Mouse (Mus musculus) heart, adult 2 months (tissue): Measurements from ENCODE around the gene Card9. TPM values are rescaled to one million over a fixed set of nuclear protein-coding genes. Genes with fewer than 3 reads are reported as not detected.
A peak's percentile ranks its signal among the peaks of the same experiment; 100 is the strongest.

ENCODE experiments used
- DNase-seq, 2 experiments: peaks; one replicate each; pipeline ENCODE4 v3.0.0; 2021
- H3K27ac ChIP-seq: fragments of 200-600 bp; 2 replicates; pipeline ENCODE4 v1.8.1; 2022
- H3K27me3 ChIP-seq: fragments of 200-500 bp; 2 replicates; pipeline ENCODE4 v1.6.1; 2012; ENCODE audit warnings: mild to moderate bottlenecking, low read length, inconsistent platforms, mixed read lengths; ENCODE audit not compliant: control insufficient read depth, insufficient read depth
- H3K36me3 ChIP-seq: fragments of 200-500 bp; 2 replicates; pipeline ENCODE4 v1.6.1; 2012; ENCODE audit warnings: low read length, inconsistent platforms; ENCODE audit not compliant: control insufficient read depth, insufficient read depth
- H3K4me1 ChIP-seq: fragments of 200-500 bp; 2 replicates; pipeline ENCODE4 v1.6.1; 2011; ENCODE audit warnings: low read length; ENCODE audit not compliant: control insufficient read depth, insufficient read depth
- H3K4me3 ChIP-seq: fragments of 200-600 bp; 2 replicates; pipeline ENCODE4 v1.8.1; 2022
- H3K79me2 ChIP-seq: fragments of 200-500 bp; replicated peaks from 2 replicates; pipeline ENCODE4 v1.6.1; 2012; ENCODE audit warnings: mild to moderate bottlenecking, inconsistent platforms, low read length, moderate library complexity, mixed read lengths; ENCODE audit not compliant: control insufficient read depth, insufficient read depth
- H3K9ac ChIP-seq: fragments of 200-500 bp; 2 replicates; pipeline ENCODE4 v1.6.1; 2012; ENCODE audit warnings: low read depth, mild to moderate bottlenecking, control low read depth, inconsistent platforms, low read length, mixed read lengths
- CTCF ChIP-seq: fragments of 200-600 bp; IDR thresholded peaks from 2 replicates; pipeline ENCODE4 v1.8.1; 2022; ENCODE audit warnings: antibody characterized with exemption, mild to moderate bottlenecking, moderate library complexity
- EP300 ChIP-seq: fragments of 200-500 bp; IDR thresholded peaks from 2 replicates; pipeline ENCODE4 v1.6.1; 2011; ENCODE audit warnings: low read depth, low read length, control low read depth; ENCODE audit not compliant: insufficient read depth
- POLR2A ChIP-seq: fragments of 200-500 bp; IDR thresholded peaks from 2 replicates; pipeline ENCODE4 v1.6.1; 2011; ENCODE audit warnings: mild to moderate bottlenecking, low read depth, low read length, control low read depth; ENCODE audit not compliant: insufficient read depth
- WGBS: fragments of 180-500 bp; shearing (Covaris S2); methylation state at CpG from one replicate; pipeline ENCODE4 v1.1.7; 2018; 5-methylcytosine and 5-hydroxymethylcytosine counted together
- intact Hi-C: fragments of 180-260 bp; cut with DNase I; formaldehyde crosslinking; loops from one replicate; pipeline ENCODE4 v1.15.1; 2025
- polyA plus RNA-seq: library from polyadenylated mRNA; depleted of rRNA; stranded (reverse); fragments of >200 nt; gene quantifications from 2 replicates; pipeline ENCODE4 v1.2.3, GENCODE M21; 2012
- total RNA-seq, 2 experiments: library from RNA; stranded (reverse); gene quantifications; 2 replicates each; pipeline ENCODE4 v1.2.3; 2021

Gene Card9
- total and polyA plus RNA-seq, 3 experiments: 1.0 to 4.1 (median 1.2) TPM

DNA sequence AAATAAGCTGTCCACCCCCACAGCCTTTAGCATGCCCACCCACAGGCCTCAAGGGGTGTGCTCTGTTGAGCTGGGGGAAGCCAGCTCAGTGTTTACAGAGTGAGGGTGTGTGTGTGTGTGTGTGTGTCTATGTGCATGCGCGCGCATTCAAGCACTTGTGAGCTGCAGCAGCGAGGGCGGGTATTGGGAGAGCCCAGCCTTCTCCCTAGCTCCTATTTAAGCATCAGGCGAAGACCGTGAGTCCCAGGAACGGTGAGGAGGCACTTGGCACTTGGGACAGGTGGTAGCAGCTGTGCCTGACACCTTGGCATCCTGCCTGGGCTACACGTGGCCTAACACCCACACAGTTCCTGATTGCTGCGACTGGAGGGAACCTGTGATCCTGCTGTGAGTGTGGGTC is 18.7 kb downstream of the Card9 start:
- Histone ChIP-seq H3K27ac (peak overlapping the region; percentile 89), H3K9ac (no peak overlapping the region; the same call in 1 of the 2 replicates), H3K79me2 (no peaks in the 10 kb centered on the region), H3K36me3 (no peaks in the 10 kb centered on the region), H3K4me1 (peaks cover 14% of the 10 kb centered on the region), H3K4me3 (peak overlapping the region; percentile 46; the same call in 1 of the 2 replicates), H3K27me3 (no peaks in the 10 kb centered on the region)
- intact Hi-C loops: no loop called here
- WGBS: 16% methylated on average over 10 of the region's 10 CpGs
- peak; percentile 75; the same call in 1 of the 2 replicates for TF ChIP-seq POLR2A
- TF ChIP-seq EP300: peak; percentile 95
- TF ChIP-seq CTCF: no peak
- peak; percentile 80 to 87 for DNase-seq

- WGBS: 21% methylated on average over 2 of the region's 2 CpGs
Observed at GRCm38 (mm10) chr2:26341510-26341981, 19.2 kb downstream of the Card9 start.

DNA sequence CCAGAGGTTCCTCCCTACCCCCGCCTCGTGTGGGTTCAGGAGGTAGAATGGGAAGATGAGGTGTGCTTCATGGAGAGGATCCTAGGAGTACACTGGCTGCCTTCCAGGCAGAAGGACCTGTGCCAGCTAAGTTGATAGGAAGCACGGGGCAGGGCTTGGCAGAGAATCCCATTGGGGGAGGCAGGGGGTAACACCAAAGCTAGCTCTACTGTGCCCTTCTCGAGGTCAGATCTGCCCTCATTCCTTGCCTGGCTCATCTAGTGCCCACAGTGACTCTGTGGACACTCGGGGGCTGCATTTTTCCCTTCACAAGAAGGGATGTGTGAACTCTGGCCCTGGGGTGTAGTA is 21.5 kb downstream of the Card9 start:
- Histone ChIP-seq H3K79me2 (no peaks in the 10 kb centered on the region), H3K4me1 (peaks cover 14% of the 10 kb centered on the region), H3K9ac (peak overlapping the region; percentile 71), H3K4me3 (peak overlapping the region; percentile 46), H3K36me3 (no peaks in the 10 kb centered on the region), H3K27me3 (no peaks in the 10 kb centered on the region), H3K27ac (peak overlapping the region; percentile 89)
- peak; percentile 79 to 85 for DNase-seq
- peak; percentile 84; the same call in 1 of the 2 replicates for TF ChIP-seq EP300
- TF ChIP-seq CTCF: no peak
- peak; percentile 91 for TF ChIP-seq POLR2A
- 28% methylated on average over 5 of the region's 5 CpGs for WGBS
- intact Hi-C loops: no loop called here

More at GRCm38 (mm10) chr2:26341510-26341981, 19.2 kb downstream of the Card9 start:
- Histone ChIP-seq H3K9ac (peak overlapping the region; percentile 71), H3K27me3 (no peaks in the 10 kb centered on the region), H3K79me2 (no peaks in the 10 kb centered on the region), H3K27ac (peak overlapping the region; percentile 89), H3K36me3 (no peaks in the 10 kb centered on the region), H3K4me1 (peaks cover 14% of the 10 kb centered on the region), H3K4me3 (peak overlapping the region; percentile 46)
- TF ChIP-seq CTCF: no peak
- TF ChIP-seq POLR2A: peak; percentile 21; the same call in 1 of the 2 replicates
- TF ChIP-seq EP300: peak; percentile 6; the same call in 1 of the 2 replicates
- intact Hi-C loops: no loop called here
- DNase-seq: peak; percentile 55 to 65

- H3K36me3 ChIP-seq: no peaks in the 10 kb centered on the region
- peaks cover 14% of the 10 kb centered on the region for H3K4me1 ChIP-seq
- DNase-seq: no peak
- H3K9ac ChIP-seq: no peak overlapping the region
- WGBS: 59% methylated on average over 9 of the region's 13 CpGs
- intact Hi-C loops: no loop called here
- H3K79me2 ChIP-seq: no peaks in the 10 kb centered on the region
- H3K27ac ChIP-seq: peak overlapping the region; percentile 1
- no peak for TF ChIP-seq CTCF
- H3K4me3 ChIP-seq: no peak overlapping the region
- no peaks in the 10 kb centered on the region for H3K27me3 ChIP-seq
Observed at GRCm38 (mm10) chr2:26338302-26339203, 22.2 kb downstream of the Card9 start.

GRCm38 (mm10) chr2:26330702-26331101 is 30.0 kb downstream of the Card9 start:
- no peaks in the 10 kb centered on the region for H3K79me2 ChIP-seq
- H3K36me3 ChIP-seq: no peaks in the 10 kb centered on the region
- 82% methylated on average over 6 of the region's 6 CpGs for WGBS

DNA sequence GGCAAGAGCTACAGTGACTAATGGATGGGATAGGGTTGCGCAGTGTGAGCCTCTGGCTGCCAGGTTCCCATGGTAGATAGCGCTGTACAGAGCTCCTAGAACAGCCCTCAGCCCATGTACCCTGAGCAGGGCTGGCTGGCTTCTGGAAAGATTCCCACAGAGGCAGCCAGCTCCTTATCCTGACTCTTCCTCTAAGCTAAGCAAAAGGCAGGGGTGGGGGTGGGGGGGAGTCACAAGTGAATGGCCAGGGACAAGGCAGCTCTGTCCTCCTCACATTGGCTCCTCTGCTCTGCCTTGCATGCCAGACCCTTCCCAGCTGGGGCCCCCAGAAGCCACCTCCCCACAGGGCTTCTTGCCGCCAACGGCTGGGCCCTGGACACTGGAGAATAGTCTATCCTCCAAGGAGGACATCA is 30.7 kb downstream of the Card9 start:
- peak overlapping the region; percentile 40 for H3K9ac ChIP-seq
- 60% methylated on average over 4 of the region's 4 CpGs for WGBS
- TF ChIP-seq EP300 (0 out of 2 replicates have a peak, but pooled peaks have one; percentile 7), POLR2A (no peak)

More at GRCm38 (mm10) chr2:26330702-26331101, 30.0 kb downstream of the Card9 start:
- no peaks in the 10 kb centered on the region for H3K27me3 ChIP-seq
- no peak for DNase-seq
- TF ChIP-seq CTCF (no peak), EP300 (no peak), POLR2A (no peak)
- no peak overlapping the region for H3K4me3 ChIP-seq
- H3K4me1 ChIP-seq: peaks cover 5% of the 10 kb centered on the region
- H3K27ac ChIP-seq: peak overlapping the region; percentile 95; the same call in 1 of the 2 replicates
- intact Hi-C loops: no loop called here
- no peak overlapping the region for H3K9ac ChIP-seq

More for the DNA sequence above, 30.7 kb downstream of the Card9 start:
- Histone ChIP-seq H3K4me3 (no peak overlapping the region), H3K4me1 (peaks cover 9% of the 10 kb centered on the region), H3K79me2 (no peaks in the 10 kb centered on the region), H3K27me3 (no peaks in the 10 kb centered on the region), H3K27ac (peak overlapping the region; percentile 95), H3K36me3 (no peaks in the 10 kb centered on the region)
- no peak for DNase-seq
- intact Hi-C loops: no loop called here
